Mouse (Mus musculus): Measurements from ENCODE around the gene Klf2. TPM values are rescaled to one million over a fixed set of nuclear protein-coding genes. Genes with fewer than 3 reads are reported as not detected.
A peak's percentile ranks its signal among the peaks of the same experiment; 100 is the strongest.

Klf2 gene
- 6.7 and 7.9 TPM in 2 replicates for polyA plus RNA-seq (2015; fragmentation: Nextera tagmentation; extraction: Ambion mirVana)

DNA sequence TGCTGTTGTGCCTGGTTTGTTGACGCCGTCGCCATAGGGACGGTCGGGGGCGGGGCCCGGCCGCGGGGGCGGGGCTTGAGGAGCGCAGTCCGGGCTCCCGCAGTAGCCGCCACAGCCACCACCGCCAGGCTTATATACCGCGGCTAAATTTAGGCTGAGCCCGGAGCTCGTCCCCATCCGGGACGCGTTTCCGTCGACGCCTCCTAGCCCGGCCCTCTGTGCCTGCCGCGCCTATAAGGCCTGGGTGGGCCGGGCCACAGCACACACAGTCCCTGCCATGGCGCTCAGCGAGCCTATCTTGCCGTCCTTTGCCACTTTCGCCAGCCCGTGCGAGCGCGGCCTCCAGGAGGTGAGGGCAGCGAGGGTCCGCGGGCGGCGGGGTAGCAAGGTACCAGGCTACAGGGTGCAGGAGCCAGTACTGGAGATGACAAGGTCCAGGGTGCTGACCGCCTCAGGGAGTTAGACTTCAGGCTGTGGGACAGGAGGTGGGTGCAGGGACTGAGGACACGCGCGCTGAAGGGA lies at the start of gene Klf2:
TSS of gene Klf2 (plus strand) at position 233 of the 522 bp plus-strand sequence.
- Histone ChIP-seq H3K4me2 (peak within 1 kb of the TSS; percentile 90), H3K4me3 (replicated peaks) (peak within 1 kb of the TSS; percentile 57), H3K9me3 (replicated peaks) (no peaks in the 10 kb centered on the region), H3K27ac (replicated peaks) (no peak within 1 kb of the TSS; the same call in 1 of the 2 replicates), H3K4me1 (peaks cover 19% of the 10 kb centered on the region), H3K36me3 (no peaks in the 10 kb centered on the region), H3K9ac (replicated peaks) (peak within 1 kb of the TSS; percentile 53), H3K27me3 (replicated peaks) (peaks cover 44% of the 10 kb centered on the region)
- WGBS, result 2% methylated on average over 45 of the region's 46 CpGs
- ATAC-seq (ENCODE audit: low FRiP score), result peak; percentile 93

- no peaks in the 10 kb centered on the region for H3K9me3 ChIP-seq (replicated peaks)
- 89% methylated on average over 12 of the region's 12 CpGs for WGBS
- H3K4me2 ChIP-seq, result no peak overlapping the region
- no peaks in the 10 kb centered on the region for H3K36me3 ChIP-seq
- no peaks in the 10 kb centered on the region for H3K4me1 ChIP-seq
- no peak overlapping the region for H3K27ac ChIP-seq (replicated peaks)
- H3K9ac ChIP-seq (replicated peaks), result no peak overlapping the region
- H3K4me3 ChIP-seq (replicated peaks), result no peak overlapping the region
- no peak for ATAC-seq (ENCODE audit: low FRiP score)
- H3K27me3 ChIP-seq (replicated peaks), result no peaks in the 10 kb centered on the region
Observed at GRCm38 (mm10) chr8:72270606-72271005, 48.2 kb upstream of the Klf2 start.

DNA sequence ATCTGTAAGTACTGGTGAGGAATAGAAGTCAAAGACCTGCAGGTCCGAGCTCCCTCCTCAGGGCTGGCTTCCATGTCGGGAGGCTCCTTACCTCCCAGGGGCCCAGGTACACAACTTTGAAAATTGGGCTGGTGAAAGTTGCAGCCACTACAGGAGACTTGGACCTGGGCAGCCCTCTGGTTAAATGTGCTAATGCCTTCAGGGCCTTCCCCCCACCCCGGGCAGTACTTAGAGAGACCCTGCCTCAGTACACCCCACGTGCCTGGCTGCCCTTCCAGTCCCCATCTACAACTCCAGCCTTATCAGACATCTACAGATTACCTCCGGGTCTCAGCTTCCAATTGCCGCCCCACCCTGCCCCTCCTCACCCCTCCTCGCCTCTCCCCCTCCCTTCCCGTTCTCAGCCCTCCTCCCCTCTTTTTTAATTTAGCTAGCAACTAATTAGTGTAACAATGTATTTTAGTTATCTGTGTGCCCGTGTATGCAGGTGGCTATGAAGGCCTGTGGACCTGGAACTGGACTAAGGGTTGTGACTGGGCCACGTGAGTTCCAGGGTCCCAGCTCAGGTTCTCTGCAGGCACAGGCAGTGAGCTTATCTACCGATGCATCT lies 47.7 kb upstream of the Klf2 start:
- no peaks in the 10 kb centered on the region for H3K36me3 ChIP-seq
- no peaks in the 10 kb centered on the region for H3K27me3 ChIP-seq (replicated peaks)
- H3K4me3 ChIP-seq (replicated peaks), result no peak overlapping the region
- H3K4me1 ChIP-seq, result no peaks in the 10 kb centered on the region
- 84% methylated on average over 11 of the region's 11 CpGs for WGBS
- no peak overlapping the region for H3K4me2 ChIP-seq
- H3K9me3 ChIP-seq (replicated peaks), result no peaks in the 10 kb centered on the region
- ATAC-seq (ENCODE audit: low FRiP score), result no peak
- H3K9ac ChIP-seq (replicated peaks), result no peak overlapping the region
- no peak overlapping the region for H3K27ac ChIP-seq (replicated peaks)

GRCm38 (mm10) chr8:72271691-72272090 lies 47.1 kb upstream of the Klf2 start:
- H3K27ac ChIP-seq (replicated peaks), result no peak overlapping the region
- H3K4me2 ChIP-seq, result no peak overlapping the region
- no peak overlapping the region for H3K4me3 ChIP-seq (replicated peaks)
- 81% methylated on average over 3 of the region's 3 CpGs for whole genome bisulfite sequencing
- H3K27me3 ChIP-seq (replicated peaks), result no peaks in the 10 kb centered on the region
- no peaks in the 10 kb centered on the region for H3K36me3 ChIP-seq
- ATAC-seq (ENCODE audit: low FRiP score), result no peak
- H3K4me1 ChIP-seq, result no peaks in the 10 kb centered on the region
- no peaks in the 10 kb centered on the region for H3K9me3 ChIP-seq (replicated peaks)
- no peak overlapping the region for H3K9ac ChIP-seq (replicated peaks)

DNA sequence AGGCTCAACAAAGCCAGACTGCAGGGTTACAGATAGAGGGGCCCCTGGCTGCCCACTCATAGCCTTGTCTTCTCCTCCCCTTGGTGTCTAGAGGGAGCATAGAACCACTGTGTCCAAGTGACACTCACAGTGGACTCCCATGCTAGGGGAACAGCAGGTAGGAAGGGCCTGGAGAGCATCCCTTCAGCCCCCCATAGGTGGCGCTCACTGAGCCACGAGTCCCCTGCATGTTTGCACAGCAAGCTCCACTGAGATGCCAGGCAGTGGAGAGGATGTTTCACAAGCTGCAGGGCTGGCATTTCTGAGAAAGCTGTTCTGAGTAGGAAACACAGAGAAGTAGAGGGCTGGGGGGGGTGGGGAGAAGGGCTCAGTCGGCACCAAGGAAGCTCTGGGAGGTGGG lies 46.5 kb upstream of the Klf2 start:
- H3K36me3 ChIP-seq, result no peaks in the 10 kb centered on the region
- ATAC-seq (ENCODE audit: low FRiP score), result no peak
- H3K9ac ChIP-seq (replicated peaks), result no peak overlapping the region
- no peaks in the 10 kb centered on the region for H3K27me3 ChIP-seq (replicated peaks)
- H3K4me2 ChIP-seq, result no peak overlapping the region
- no peaks in the 10 kb centered on the region for H3K4me1 ChIP-seq
- H3K9me3 ChIP-seq (replicated peaks), result no peaks in the 10 kb centered on the region
- H3K27ac ChIP-seq (replicated peaks), result no peak overlapping the region
- no peak overlapping the region for H3K4me3 ChIP-seq (replicated peaks)
- 23% methylated on average over 3 of the region's 3 CpGs for WGBS

DNA sequence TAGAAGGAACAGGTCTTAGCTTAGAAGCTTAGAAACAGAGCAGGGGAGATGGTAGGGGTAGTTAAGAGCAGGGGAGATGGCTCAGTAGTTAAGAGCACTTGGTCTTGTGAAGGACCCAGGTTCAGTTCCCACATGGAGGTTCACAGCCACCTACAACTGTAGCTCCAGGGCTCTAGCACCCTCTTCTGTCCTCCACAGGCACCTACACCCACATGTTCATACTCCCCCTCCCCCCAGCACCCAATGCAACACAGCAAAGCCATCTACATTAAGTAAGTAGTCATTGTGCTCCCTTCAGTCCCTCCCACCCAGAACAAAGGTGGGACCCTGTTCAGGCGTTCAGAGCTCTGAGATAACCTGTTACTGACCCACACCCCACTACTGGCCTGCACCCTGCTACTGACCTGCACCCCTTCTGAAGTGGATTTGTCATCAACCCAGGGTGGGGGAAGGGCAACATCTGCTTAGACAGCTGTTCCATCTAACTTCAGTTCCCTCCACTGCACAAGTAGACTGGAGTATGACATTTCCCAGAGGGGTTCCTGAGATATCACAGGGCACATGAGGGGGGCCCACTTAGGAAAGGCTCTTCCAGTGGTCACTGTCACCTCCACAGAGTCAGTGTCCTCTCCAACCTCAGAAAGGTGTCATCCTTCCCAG lies 45.6 kb upstream of the Klf2 start:
- no peak overlapping the region for H3K4me3 ChIP-seq (replicated peaks)
- H3K36me3 ChIP-seq, result no peaks in the 10 kb centered on the region
- ATAC-seq (ENCODE audit: low FRiP score), result no peak
- H3K4me1 ChIP-seq, result no peaks in the 10 kb centered on the region
- 60% methylated on average over 1 of the region's 1 CpGs for WGBS
- H3K9ac ChIP-seq (replicated peaks), result no peak overlapping the region
- no peaks in the 10 kb centered on the region for H3K27me3 ChIP-seq (replicated peaks)
- no peaks in the 10 kb centered on the region for H3K9me3 ChIP-seq (replicated peaks)
- no peak overlapping the region for H3K4me2 ChIP-seq
- H3K27ac ChIP-seq (replicated peaks), result no peak overlapping the region

DNA sequence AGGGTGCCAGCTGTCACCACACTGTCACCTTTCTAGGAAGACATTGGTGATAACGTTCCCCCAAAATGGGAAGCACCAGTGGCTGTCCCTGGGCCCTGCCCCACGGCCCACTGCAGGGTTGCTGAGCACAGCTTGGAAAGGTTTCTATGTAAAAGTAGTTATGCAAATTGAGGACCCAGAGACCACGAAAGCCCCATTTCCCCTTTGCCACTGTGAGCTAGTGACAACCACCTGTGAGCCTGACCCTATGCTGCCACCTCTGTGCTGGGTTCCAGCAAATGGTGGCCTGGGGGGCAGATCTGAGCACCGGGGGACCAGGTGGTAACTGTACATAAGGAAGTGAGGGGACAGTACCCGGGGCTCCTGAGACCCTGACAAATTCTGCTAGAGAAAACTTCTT lies 45.0 kb upstream of the Klf2 start:
- WGBS, result 76% methylated on average over 5 of the region's 5 CpGs
- no peaks in the 10 kb centered on the region for H3K27me3 ChIP-seq (replicated peaks)
- H3K4me1 ChIP-seq, result no peaks in the 10 kb centered on the region
- no peak overlapping the region for H3K4me3 ChIP-seq (replicated peaks)
- no peaks in the 10 kb centered on the region for H3K36me3 ChIP-seq
- H3K9ac ChIP-seq (replicated peaks), result no peak overlapping the region
- no peak overlapping the region for H3K27ac ChIP-seq (replicated peaks)
- no peaks in the 10 kb centered on the region for H3K9me3 ChIP-seq (replicated peaks)
- H3K4me2 ChIP-seq, result no peak overlapping the region
- no peak for ATAC-seq (ENCODE audit: low FRiP score)

DNA sequence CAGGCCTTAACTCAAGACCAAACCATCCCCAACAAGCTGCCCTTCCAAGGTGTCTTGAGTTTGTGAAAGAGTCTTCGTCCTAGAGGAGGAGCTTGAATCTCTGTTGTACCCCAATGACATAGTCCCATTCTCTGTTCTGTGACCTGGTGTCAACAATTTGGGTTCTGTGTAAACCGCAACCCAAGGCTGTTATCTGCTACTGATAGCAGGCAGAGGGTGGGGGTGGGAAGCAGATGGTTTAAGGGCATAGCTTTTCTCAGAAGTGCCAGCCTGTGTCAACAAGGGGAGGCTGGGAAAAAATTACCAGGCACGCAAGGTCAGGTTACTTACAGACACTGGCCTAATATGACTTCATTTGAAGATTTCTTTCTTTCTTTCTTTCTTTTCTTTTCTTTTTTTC lies 41.6 kb upstream of the Klf2 start:
- Histone ChIP-seq H3K9me3 (replicated peaks) (no peaks in the 10 kb centered on the region), H3K4me2 (no peak overlapping the region), H3K36me3 (no peaks in the 10 kb centered on the region), H3K27me3 (replicated peaks) (no peaks in the 10 kb centered on the region), H3K4me1 (no peaks in the 10 kb centered on the region), H3K4me3 (replicated peaks) (no peak overlapping the region), H3K27ac (replicated peaks) (no peak overlapping the region), H3K9ac (replicated peaks) (no peak overlapping the region)
- WGBS, result 82% methylated on average over 3 of the region's 3 CpGs
- ATAC-seq (ENCODE audit: low FRiP score), result no peak

- Histone ChIP-seq H3K9ac (replicated peaks) (no peak overlapping the region), H3K9me3 (replicated peaks) (no peaks in the 10 kb centered on the region), H3K4me1 (no peaks in the 10 kb centered on the region), H3K4me2 (no peak overlapping the region), H3K27ac (replicated peaks) (no peak overlapping the region), H3K36me3 (no peaks in the 10 kb centered on the region), H3K4me3 (replicated peaks) (no peak overlapping the region), H3K27me3 (replicated peaks) (no peaks in the 10 kb centered on the region)
- ATAC-seq (ENCODE audit: low FRiP score), result no peak
- WGBS, result 81% methylated on average over 7 of the region's 7 CpGs
Observed at GRCm38 (mm10) chr8:72279151-72279550, 39.7 kb upstream of the Klf2 start.

DNA sequence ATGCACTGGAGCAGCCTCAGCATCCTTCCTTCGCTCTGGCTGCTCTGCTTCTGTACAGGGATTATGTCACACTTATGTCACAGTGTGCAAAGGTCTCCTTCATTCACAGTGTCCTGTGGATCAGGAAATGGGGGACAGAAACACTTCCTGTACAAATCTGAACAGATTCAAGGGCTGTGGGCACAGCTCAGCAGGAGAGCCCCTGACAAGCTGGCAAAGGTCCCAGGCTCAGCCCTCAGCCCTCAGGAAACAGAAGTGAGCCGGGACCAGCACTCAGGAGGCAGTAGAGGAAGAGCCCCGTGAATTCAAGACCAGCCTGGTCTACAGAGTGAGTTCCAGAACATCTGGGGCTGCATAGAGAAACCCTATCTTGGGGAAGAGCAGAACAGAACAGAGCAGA lies 37.2 kb upstream of the Klf2 start:
- no peak for ATAC-seq (ENCODE audit: low FRiP score)
- WGBS, result 37% methylated on average over 3 of the region's 3 CpGs

GRCm38 (mm10) chr8:72285285-72285684 lies 33.5 kb upstream of the Klf2 start:
- no peak for ATAC-seq (ENCODE audit: low FRiP score)

More for the DNA sequence above, 37.2 kb upstream of the Klf2 start:
- H3K36me3 ChIP-seq, result no peaks in the 10 kb centered on the region
- H3K9ac ChIP-seq (replicated peaks), result no peak overlapping the region
- no peak overlapping the region for H3K4me2 ChIP-seq
- H3K9me3 ChIP-seq (replicated peaks), result no peaks in the 10 kb centered on the region
- no peak overlapping the region for H3K27ac ChIP-seq (replicated peaks)
- H3K4me1 ChIP-seq, result no peaks in the 10 kb centered on the region
- no peaks in the 10 kb centered on the region for H3K27me3 ChIP-seq (replicated peaks)
- H3K4me3 ChIP-seq (replicated peaks), result no peak overlapping the region

DNA sequence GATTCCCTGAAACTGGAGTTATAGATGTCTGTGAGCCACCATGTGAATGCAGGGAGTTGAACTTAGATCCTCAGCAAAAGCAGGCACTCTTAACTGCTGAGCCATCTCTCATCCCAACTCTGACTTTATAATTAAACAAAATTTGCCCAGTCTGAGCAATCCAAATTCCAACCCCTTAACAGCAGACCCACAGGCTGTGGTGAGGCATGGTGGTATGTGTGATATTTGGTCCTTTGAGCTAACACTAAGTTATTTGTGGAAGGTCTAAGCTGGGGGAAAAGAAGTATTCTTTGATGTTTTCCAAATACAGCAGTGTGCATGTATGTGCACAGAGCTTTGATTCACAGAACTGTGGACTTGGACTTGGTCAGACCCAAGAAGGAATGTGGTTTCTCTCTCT lies 29.8 kb upstream of the Klf2 start:
- H3K4me3 ChIP-seq (replicated peaks), result no peak overlapping the region
- H3K27ac ChIP-seq (replicated peaks), result no peak overlapping the region
- no peaks in the 10 kb centered on the region for H3K9me3 ChIP-seq (replicated peaks)
- H3K36me3 ChIP-seq, result no peaks in the 10 kb centered on the region
- no peak overlapping the region for H3K9ac ChIP-seq (replicated peaks)
- no peak for ATAC-seq (ENCODE audit: low FRiP score)
- no peaks in the 10 kb centered on the region for H3K27me3 ChIP-seq (replicated peaks)
- H3K4me2 ChIP-seq, result no peak overlapping the region
- no peaks in the 10 kb centered on the region for H3K4me1 ChIP-seq

More at GRCm38 (mm10) chr8:72285285-72285684, 33.5 kb upstream of the Klf2 start:
- H3K27me3 ChIP-seq (replicated peaks), result no peaks in the 10 kb centered on the region
- H3K4me1 ChIP-seq, result no peaks in the 10 kb centered on the region
- 83% methylated on average over 4 of the region's 4 CpGs for WGBS
- no peak overlapping the region for H3K9ac ChIP-seq (replicated peaks)
- no peak overlapping the region for H3K4me3 ChIP-seq (replicated peaks)
- no peak overlapping the region for H3K4me2 ChIP-seq
- no peak overlapping the region for H3K27ac ChIP-seq (replicated peaks)
- no peaks in the 10 kb centered on the region for H3K9me3 ChIP-seq (replicated peaks)
- no peaks in the 10 kb centered on the region for H3K36me3 ChIP-seq
